ENCODE assay signal across 7 mouse cellular contexts in the genomic region with DNA sequence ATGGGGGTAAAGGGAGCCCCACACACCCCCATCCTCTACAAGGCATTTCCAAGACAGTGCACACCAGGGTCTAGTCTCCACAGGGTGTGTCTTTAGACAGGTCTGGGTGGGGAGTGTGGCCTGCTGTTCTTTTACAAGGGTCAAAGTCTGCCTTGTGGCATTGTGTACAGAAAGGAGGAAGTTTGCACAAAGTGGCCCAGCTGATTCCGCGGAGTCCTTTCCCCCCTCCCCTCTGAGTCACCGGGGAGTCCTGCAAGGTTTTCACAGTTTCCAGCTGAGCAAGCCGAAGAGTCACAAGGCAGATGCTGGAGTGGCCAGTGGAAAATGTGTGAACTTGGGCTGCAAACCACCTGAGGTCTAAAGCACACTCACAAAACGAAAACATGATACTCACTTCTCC.
DNase-seq lines count a peak whose midpoint lies in the region; ATAC-seq and TF ChIP-seq lines count a peak whose summit lies in the region.

No protein-coding gene starts in this region.

- no peak overlapping the region for H3K4me2 ChIP-seq in liver, embryonic 12.5 days
- H3K4me2 ChIP-seq in forebrain, embryonic 13.5 days, result no peak overlapping the region

- no peaks in the 10 kb centered on the region for H3K36me3 ChIP-seq in liver, embryonic 12.5 days
- no peaks in the 10 kb centered on the region for H3K36me3 ChIP-seq in forebrain, embryonic 13.5 days (ENCODE audit: poor library complexity, severe bottlenecking)
- H3K36me3 ChIP-seq in hindbrain, embryonic 10.5 days, result no peaks in the 10 kb centered on the region

- 0% methylated on average over 5 of the region's 5 CpGs for WGBS in bone marrow, adult 2 months
- WGBS in liver, embryonic 12.5 days (ENCODE audit: insufficient replicate concordance), result 21% methylated on average over 5 of the region's 5 CpGs
- WGBS in forebrain, embryonic 13.5 days, result 58% methylated on average over 5 of the region's 5 CpGs
- WGBS in hindbrain, embryonic 10.5 days, result 54% methylated on average over 5 of the region's 5 CpGs

- no peak overlapping the region for H3K27ac ChIP-seq in bone marrow, adult 2 months (ENCODE audit: control insufficient read depth, insufficient read depth, low read depth, low read length, poor library complexity)
- no peak overlapping the region for H3K27ac ChIP-seq in liver, embryonic 12.5 days
- H3K27ac ChIP-seq in forebrain, embryonic 13.5 days, result no peak overlapping the region
- H3K27ac ChIP-seq in hindbrain, embryonic 10.5 days, result no peak overlapping the region

- ATAC-seq in liver, embryonic 12.5 days, result peak; percentile 64
- no peak for ATAC-seq in forebrain, embryonic 13.5 days

- intact Hi-C loops in heart, postnatal 10 days (cut with DNase I), result loop anchor here (5.0 kb wide), 1 partner anchor 53 kb away; no protein-coding TSS in a partner anchor

- no peak for TF ChIP-seq CTCF in bone marrow, adult 2 months (IDR thresholded peaks at IDR 0.05; ENCODE audit: control insufficient read depth, insufficient read depth, low read length)

- peaks cover 5% of the 10 kb centered on the region for H3K4me1 ChIP-seq in bone marrow, adult 2 months (ENCODE audit: control insufficient read depth, insufficient read depth, low read length)
- H3K4me1 ChIP-seq in liver, embryonic 12.5 days, result 0 out of 2 replicates have a peak, but pooled peaks cover 14% of the 10 kb centered on the region
- H3K4me1 ChIP-seq in forebrain, embryonic 13.5 days, result no peaks in the 10 kb centered on the region
- H3K4me1 ChIP-seq in hindbrain, embryonic 10.5 days (replicated peaks), result peaks cover 8% of the 10 kb centered on the region; the same call in 1 of the 2 replicates

- DNase-seq in heart, postnatal 10 days, result peak; percentile 30 to 48
- DNase-seq in spleen, adult 12 weeks (ENCODE audit: low spot score), result peak; percentile 19
- DNase-seq in retina, postnatal 1 day, result no peak
- DNase-seq in hindbrain, embryonic 10.5 days (ENCODE audit: low spot score), result no peak

- TF ChIP-seq POLR2A in bone marrow, adult 2 months (IDR thresholded peaks at IDR 0.05; ENCODE audit: borderline replicate concordance, control insufficient read depth, low read depth, low read length), result no peak

- H3K9ac ChIP-seq in liver, embryonic 12.5 days, result no peak overlapping the region
- H3K9ac ChIP-seq in forebrain, embryonic 13.5 days, result no peak overlapping the region

- H3K9me3 ChIP-seq in liver, embryonic 12.5 days (replicated peaks), result no peaks in the 10 kb centered on the region
- no peaks in the 10 kb centered on the region for H3K9me3 ChIP-seq in forebrain, embryonic 13.5 days (replicated peaks)
- H3K9me3 ChIP-seq in hindbrain, embryonic 10.5 days, result no peaks in the 10 kb centered on the region

- no peaks in the 10 kb centered on the region for H3K27me3 ChIP-seq in liver, embryonic 12.5 days (replicated peaks)
- H3K27me3 ChIP-seq in forebrain, embryonic 13.5 days, result no peaks in the 10 kb centered on the region
- H3K27me3 ChIP-seq in hindbrain, embryonic 10.5 days (ENCODE audit: insufficient read depth, poor library complexity, severe bottlenecking), result no peaks in the 10 kb centered on the region

- peak overlapping the region; percentile 26 for H3K4me3 ChIP-seq in bone marrow, adult 2 months (replicated peaks; ENCODE audit: control insufficient read depth, low read depth, low read length)
- H3K4me3 ChIP-seq in liver, embryonic 12.5 days, result no peak overlapping the region
- H3K4me3 ChIP-seq in forebrain, embryonic 13.5 days, result no peak overlapping the region
- H3K4me3 ChIP-seq in hindbrain, embryonic 10.5 days, result no peak overlapping the region

Comparison
In these comparisons a context has a peak if more than half of its experiments do, and no peak if none do; other contexts are left out.
1. DNase-seq: peak in heart, postnatal 10 days (2 of 2) and spleen, adult 12 weeks (single experiment); none in retina, postnatal 1 day (single experiment) and hindbrain, embryonic 10.5 days (single experiment).